Mouse (Mus musculus) embryonic facial prominence, embryonic 14.5 days (tissue): ENCODE measurements around the gene Cfap97d1. TPM values are rescaled to one million over a fixed set of nuclear protein-coding genes. Genes with fewer than 3 reads are reported as not detected.

Source experiments
- ATAC-seq: fragments of 200-750 bp; cut with Nextera tagmentation; 2 replicates; pipeline ENCODE4 v1.8.0; 2017; ENCODE audit warnings: low read depth, moderate number of reproducible peaks, moderate TSS enrichment
- DNase-seq: peaks from one replicate; pipeline ENCODE4 v3.0.0-alpha.2; 2015; ENCODE audit warnings: low spot score
- H3K27ac ChIP-seq: fragments of 300-500 bp; sonication (generic); replicated peaks from 2 replicates; pipeline ENCODE4 v1.5.1; 2014; ENCODE audit warnings: low read depth, mild to moderate bottlenecking, low read length, moderate library complexity
- H3K27me3 ChIP-seq: fragments of 300-500 bp; sonication (generic); replicated peaks from 2 replicates; pipeline ENCODE4 v1.6.1; 2014; ENCODE audit warnings: low read length; ENCODE audit not compliant: control insufficient read depth, insufficient read depth
- H3K36me3 ChIP-seq: fragments of 300-500 bp; sonication (generic); 2 replicates; pipeline ENCODE4 v1.6.1; 2014; ENCODE audit warnings: low read length, mixed read lengths; ENCODE audit not compliant: control insufficient read depth, insufficient read depth
- H3K4me1 ChIP-seq: fragments of 300-500 bp; sonication (generic); 2 replicates; pipeline ENCODE4 v1.6.1; 2014; ENCODE audit warnings: antibody characterized with exemption, low read length; ENCODE audit not compliant: control insufficient read depth, insufficient read depth
- H3K4me2 ChIP-seq: fragments of 300-500 bp; sonication (generic); 2 replicates; pipeline ENCODE4 v1.6.1; 2014; ENCODE audit warnings: low read depth, mild to moderate bottlenecking, low read length, moderate library complexity, mixed read lengths
- H3K4me3 ChIP-seq: fragments of 300-500 bp; sonication (generic); 2 replicates; pipeline ENCODE4 v1.5.1; 2014; ENCODE audit warnings: low read depth, mild to moderate bottlenecking, low read length
- H3K9ac ChIP-seq: fragments of 300-500 bp; sonication (generic); 2 replicates; pipeline ENCODE4 v1.6.1; 2014; ENCODE audit warnings: low read depth, mild to moderate bottlenecking, low read length, moderate library complexity, mixed read lengths
- H3K9me3 ChIP-seq: fragments of 300-500 bp; sonication (generic); 2 replicates; pipeline ENCODE4 v1.6.1; 2016; ENCODE audit warnings: low read length; ENCODE audit not compliant: control insufficient read depth
- WGBS: fragments of 180-500 bp; shearing (Covaris S2); extraction: QIAGEN DNeasy Blood & Tissue Kit; methylation state at CpG from one replicate; pipeline ENCODE4 v1.1.7; 2014; 5-methylcytosine and 5-hydroxymethylcytosine counted together
- polyA plus RNA-seq: library from polyadenylated mRNA; unstranded; fragments of >200 nt; fragmentation: Nextera tagmentation; extraction: Ambion mirVana; gene quantifications from 2 replicates; pipeline ENCODE4 v1.2.1, GENCODE M21; 2014

Cfap97d1 gene
- polyA plus RNA-seq, 1 experiment from 2014 or later = not detected

GRCm38 (mm10) chr11:102037789-102038188, 53.7 kb downstream of the Cfap97d1 start:
- H3K9ac ChIP-seq = no peak overlapping the region
- ATAC-seq (no peak), DNase-seq (no peak)
- no peak overlapping the region for H3K4me2 ChIP-seq
- H3K9me3 ChIP-seq = no peaks in the 10 kb centered on the region
- H3K4me1 ChIP-seq = no peaks in the 10 kb centered on the region
- no peaks in the 10 kb centered on the region for H3K36me3 ChIP-seq
- H3K27ac ChIP-seq = no peak overlapping the region
- no peaks in the 10 kb centered on the region for H3K27me3 ChIP-seq
- H3K4me3 ChIP-seq = no peak overlapping the region
- 78% methylated on average over 6 of the region's 6 CpGs for WGBS

GRCm38 (mm10) chr11:102039487-102040137, 55.5 kb downstream of the Cfap97d1 start:
- Histone ChIP-seq H3K9me3 (0 out of 2 replicates have a peak, but pooled peaks cover under 1% of the 10 kb centered on the region), H3K27ac (no peak overlapping the region), H3K4me2 (peak overlapping the region; percentile 37; the same call in 1 of the 2 replicates), H3K9ac (no peak overlapping the region), H3K36me3 (no peaks in the 10 kb centered on the region), H3K27me3 (no peaks in the 10 kb centered on the region), H3K4me3 (no peak overlapping the region), H3K4me1 (no peaks in the 10 kb centered on the region)
- no peak; the same call in 1 of the 2 replicates for ATAC-seq
- WGBS = 64% methylated on average over 13 of the region's 13 CpGs
- no peak for DNase-seq

- Histone ChIP-seq H3K4me1 (no peaks in the 10 kb centered on the region), H3K27ac (no peak overlapping the region), H3K27me3 (no peaks in the 10 kb centered on the region), H3K36me3 (no peaks in the 10 kb centered on the region), H3K9ac (no peak overlapping the region), H3K4me2 (peak overlapping the region; percentile 37), H3K4me3 (no peak overlapping the region), H3K9me3 (peaks cover 6% of the 10 kb centered on the region; the same call in 1 of the 2 replicates)
- WGBS = 0% methylated on average over 9 of the region's 9 CpGs
- ATAC-seq (peak; percentile 80), DNase-seq (peak; percentile 94)
Measured at GRCm38 (mm10) chr11:102040138-102040524, 56.1 kb downstream of the Cfap97d1 start.

GRCm38 (mm10) chr11:102040646-102041045, 56.6 kb downstream of the Cfap97d1 start:
- no peaks in the 10 kb centered on the region for H3K4me1 ChIP-seq
- H3K4me3 ChIP-seq = no peak overlapping the region
- H3K27ac ChIP-seq = no peak overlapping the region
- H3K9ac ChIP-seq = no peak overlapping the region
- no peak overlapping the region for H3K4me2 ChIP-seq
- peaks cover 11% of the 10 kb centered on the region; the same call in 1 of the 2 replicates for H3K9me3 ChIP-seq
- WGBS = 75% methylated on average over 4 of the region's 4 CpGs
- DNase-seq (no peak), ATAC-seq (no peak)
- no peaks in the 10 kb centered on the region for H3K27me3 ChIP-seq
- H3K36me3 ChIP-seq = no peaks in the 10 kb centered on the region

- Histone ChIP-seq H3K36me3 (no peaks in the 10 kb centered on the region), H3K27ac (no peak within 1 kb of the TSS), H3K9ac (no peak within 1 kb of the TSS), H3K9me3 (peaks cover 15% of the 10 kb centered on the region; the same call in 1 of the 2 replicates), H3K27me3 (no peaks in the 10 kb centered on the region), H3K4me1 (no peaks in the 10 kb centered on the region), H3K4me3 (no peak within 1 kb of the TSS), H3K4me2 (no peak within 1 kb of the TSS)
- WGBS = 85% methylated on average over 2 of the region's 5 CpGs
- DNase-seq (no peak), ATAC-seq (no peak)
Measured at GRCm38 (mm10) chr11:102041350-102041949, 57.4 kb downstream of the Cfap97d1 start, which contains the start of gene Cd300lg. Cd300lg (plus strand) TSS chr11:102041509.

Other genes starting within 250 kb of the Cfap97d1 start
- 9.3 and 11.8 TPM in 2 replicates for gene Etv4, start 198.9 kb upstream of the Cfap97d1 start, polyA plus RNA-seq
- gene Meox1, start 89.9 kb upstream of the Cfap97d1 start, polyA plus RNA-seq = 12.7 and 16.7 TPM in 2 replicates
- gene Sost, start 17.3 kb upstream of the Cfap97d1 start, polyA plus RNA-seq = not detected in 2 replicates
- gene Dusp3, start 2.7 kb downstream of the Cfap97d1 start, polyA plus RNA-seq = 33.3 and 38.3 TPM in 2 replicates
- gene Mpp3, start 44.2 kb downstream of the Cfap97d1 start, polyA plus RNA-seq = 6.3 and 6.4 TPM in 2 replicates
- gene Cd300lg, start 57.2 kb downstream of the Cfap97d1 start, polyA plus RNA-seq = 0.70 and 0.85 TPM in 2 replicates
- gene Mpp2, start 104.2 kb downstream of the Cfap97d1 start, polyA plus RNA-seq = 7.6 and 8.4 TPM in 2 replicates
- not detected in 2 replicates for gene Ppy, start 117.0 kb downstream of the Cfap97d1 start, polyA plus RNA-seq
- 0.58 and 0.90 TPM in 2 replicates for gene Pyy, start 123.6 kb downstream of the Cfap97d1 start, polyA plus RNA-seq
- gene Nags, start 161.2 kb downstream of the Cfap97d1 start, polyA plus RNA-seq = 0.28 and 0.49 TPM in 2 replicates
- 30.0 and 31.1 TPM in 2 replicates for gene Tmem101, start 172.1 kb downstream of the Cfap97d1 start, polyA plus RNA-seq
- 92.9 and 98.4 TPM in 2 replicates for gene Lsm12, start 201.0 kb downstream of the Cfap97d1 start, polyA plus RNA-seq
- gene G6pc3, start 205.3 kb downstream of the Cfap97d1 start, polyA plus RNA-seq = 27.9 and 29.3 TPM in 2 replicates
- 44.0 and 47.2 TPM in 2 replicates for gene Hdac5, start 245.9 kb downstream of the Cfap97d1 start, polyA plus RNA-seq